Mouse (Mus musculus): ENCODE measurements around the gene Usp19. TPM values are rescaled to one million over a fixed set of nuclear protein-coding genes. Genes with fewer than 3 reads are reported as not detected.

Usp19 gene
- polyA plus RNA-seq, 1 experiment from 2014 or later, result 58.9 TPM

DNA sequence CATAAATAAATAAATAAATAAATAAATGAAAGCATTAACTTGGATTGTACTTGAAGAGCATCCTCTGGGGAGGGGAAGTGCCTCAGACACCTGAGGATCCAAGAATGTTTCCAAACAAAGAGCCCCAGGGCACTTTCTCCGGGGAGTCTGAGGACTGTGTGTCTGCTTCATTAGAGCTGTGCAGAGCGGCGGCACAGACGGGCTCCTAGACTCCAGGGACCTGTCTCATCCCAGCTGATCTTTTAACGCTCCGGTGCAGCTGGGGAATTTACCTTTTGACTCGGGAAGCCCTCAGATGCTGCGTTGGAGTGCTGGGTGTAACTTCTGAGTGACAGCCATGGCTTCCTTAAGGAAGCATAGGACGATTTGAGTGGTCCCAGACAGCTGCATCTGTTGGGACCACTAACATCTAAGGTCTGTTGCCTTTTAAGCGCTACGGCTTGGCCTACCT is 29.2 kb upstream of the Usp19 start, which contains the start of gene Klhdc8b:
Klhdc8b (minus strand) TSS at position 401 of the 451 bp plus-strand sequence.
- peak; percentile 33 for DNase-seq (ENCODE audit: low spot score)
- H3K27ac ChIP-seq (ENCODE audit: low read depth, low read length), result peak within 1 kb of the TSS; percentile 76
- peak; percentile 44; the same call in 1 of the 2 replicates for ATAC-seq (ENCODE audit: low FRiP score)
- H3K9me3 ChIP-seq (ENCODE audit: control insufficient read depth, low read length), result no peaks in the 10 kb centered on the region
- no peaks in the 10 kb centered on the region for H3K27me3 ChIP-seq (ENCODE audit: control insufficient read depth, insufficient read depth, low read length)
- H3K4me1 ChIP-seq (replicated peaks; ENCODE audit: control insufficient read depth, insufficient read depth, low read length), result peaks cover 3% of the 10 kb centered on the region; the same call in 1 of the 2 replicates
- peak within 1 kb of the TSS; percentile 89 for H3K4me2 ChIP-seq (replicated peaks; ENCODE audit: low read depth, low read length)
- peaks cover 8% of the 10 kb centered on the region; the same call in 1 of the 2 replicates for H3K36me3 ChIP-seq (ENCODE audit: control insufficient read depth, insufficient read depth, low read length)
- 24% methylated on average over 11 of the region's 11 CpGs for WGBS
- H3K4me3 ChIP-seq (ENCODE audit: low read depth, low read length), result peak within 1 kb of the TSS; percentile 98
- H3K9ac ChIP-seq (ENCODE audit: low read depth, low read length), result peak within 1 kb of the TSS; percentile 91

DNA sequence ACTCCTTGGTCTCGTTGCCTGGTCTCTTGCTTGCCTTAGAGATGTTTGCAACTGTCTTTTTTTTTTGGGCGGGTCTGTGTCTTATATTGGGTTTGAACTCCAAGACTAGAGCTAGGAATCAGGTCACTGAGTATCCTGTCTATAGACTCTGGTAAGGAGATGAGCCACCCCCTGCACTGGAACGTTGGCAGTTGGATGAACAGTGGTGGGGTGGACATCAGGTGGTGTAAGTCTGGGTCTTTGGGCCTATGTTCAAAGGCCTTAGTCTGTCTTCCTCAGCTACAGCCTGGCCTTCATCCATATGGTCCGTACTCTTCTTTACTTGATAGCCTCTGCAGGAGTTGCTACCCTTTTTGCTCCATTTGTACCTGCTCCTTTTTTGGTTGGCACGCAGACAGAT is 28.7 kb upstream of the Usp19 start:
- Histone ChIP-seq H3K4me2 (replicated peaks; ENCODE audit: low read depth, low read length) (peak overlapping the region; percentile 89), H3K4me1 (replicated peaks; ENCODE audit: control insufficient read depth, insufficient read depth, low read length) (peaks cover 3% of the 10 kb centered on the region; the same call in 1 of the 2 replicates), H3K27ac (ENCODE audit: low read depth, low read length) (no peak overlapping the region), H3K27me3 (ENCODE audit: control insufficient read depth, insufficient read depth, low read length) (no peaks in the 10 kb centered on the region), H3K9me3 (ENCODE audit: control insufficient read depth, low read length) (no peaks in the 10 kb centered on the region), H3K4me3 (ENCODE audit: low read depth, low read length) (peak overlapping the region; percentile 98; the same call in 1 of the 2 replicates), H3K9ac (ENCODE audit: low read depth, low read length) (no peak overlapping the region), H3K36me3 (ENCODE audit: control insufficient read depth, insufficient read depth, low read length) (peaks cover 8% of the 10 kb centered on the region; the same call in 1 of the 2 replicates)
- 91% methylated on average over 5 of the region's 5 CpGs for WGBS
- DNase-seq (ENCODE audit: low spot score), result no peak
- no peak for ATAC-seq (ENCODE audit: low FRiP score)

DNA sequence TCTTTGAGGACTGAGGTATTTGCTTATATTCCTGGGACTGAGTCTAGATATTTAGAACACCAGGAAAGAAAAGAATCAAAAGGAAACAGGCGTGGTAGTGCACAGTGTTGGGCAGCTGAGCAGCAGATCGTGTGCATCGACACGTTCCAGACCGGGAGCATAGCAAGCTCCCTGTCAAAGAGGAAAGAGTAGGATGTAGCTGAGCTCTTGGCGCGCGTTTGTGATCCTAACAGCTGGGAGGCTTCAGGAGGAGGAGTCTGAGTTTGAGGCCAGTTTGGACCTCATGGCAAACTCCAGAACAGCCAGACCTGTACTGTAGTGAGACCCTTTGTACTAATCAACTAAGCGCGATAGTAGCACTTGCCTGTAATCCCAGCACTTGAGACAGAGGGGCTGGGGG is 28.2 kb upstream of the Usp19 start:
- H3K9ac ChIP-seq (ENCODE audit: low read depth, low read length), result no peak overlapping the region
- peaks cover 8% of the 10 kb centered on the region; the same call in 1 of the 2 replicates for H3K36me3 ChIP-seq (ENCODE audit: control insufficient read depth, insufficient read depth, low read length)
- DNase-seq (ENCODE audit: low spot score) (no peak), ATAC-seq (ENCODE audit: low FRiP score) (no peak)
- H3K4me3 ChIP-seq (ENCODE audit: low read depth, low read length), result no peak overlapping the region
- WGBS, result 94% methylated on average over 10 of the region's 10 CpGs
- no peaks in the 10 kb centered on the region for H3K9me3 ChIP-seq (ENCODE audit: control insufficient read depth, low read length)
- no peak overlapping the region for H3K4me2 ChIP-seq (replicated peaks; ENCODE audit: low read depth, low read length)
- H3K27me3 ChIP-seq (ENCODE audit: control insufficient read depth, insufficient read depth, low read length), result no peaks in the 10 kb centered on the region
- H3K27ac ChIP-seq (ENCODE audit: low read depth, low read length), result no peak overlapping the region
- H3K4me1 ChIP-seq (replicated peaks; ENCODE audit: control insufficient read depth, insufficient read depth, low read length), result peaks cover 3% of the 10 kb centered on the region; the same call in 1 of the 2 replicates

- DNase-seq (ENCODE audit: low spot score) (no peak), ATAC-seq (ENCODE audit: low FRiP score) (no peak)
- Histone ChIP-seq H3K9me3 (ENCODE audit: control insufficient read depth, low read length) (no peaks in the 10 kb centered on the region), H3K27ac (ENCODE audit: low read depth, low read length) (no peak overlapping the region), H3K4me1 (replicated peaks; ENCODE audit: control insufficient read depth, insufficient read depth, low read length) (peaks cover 3% of the 10 kb centered on the region; the same call in 1 of the 2 replicates), H3K9ac (ENCODE audit: low read depth, low read length) (no peak overlapping the region), H3K4me3 (ENCODE audit: low read depth, low read length) (no peak overlapping the region), H3K36me3 (ENCODE audit: control insufficient read depth, insufficient read depth, low read length) (peaks cover 8% of the 10 kb centered on the region; the same call in 1 of the 2 replicates), H3K27me3 (ENCODE audit: control insufficient read depth, insufficient read depth, low read length) (no peaks in the 10 kb centered on the region), H3K4me2 (replicated peaks; ENCODE audit: low read depth, low read length) (no peak overlapping the region)
- WGBS, result 97% methylated on average over 9 of the region's 9 CpGs
These were observed 26.7 kb upstream of the Usp19 start for GRCm38 (mm10) chr9:108463713-108464112.

DNA sequence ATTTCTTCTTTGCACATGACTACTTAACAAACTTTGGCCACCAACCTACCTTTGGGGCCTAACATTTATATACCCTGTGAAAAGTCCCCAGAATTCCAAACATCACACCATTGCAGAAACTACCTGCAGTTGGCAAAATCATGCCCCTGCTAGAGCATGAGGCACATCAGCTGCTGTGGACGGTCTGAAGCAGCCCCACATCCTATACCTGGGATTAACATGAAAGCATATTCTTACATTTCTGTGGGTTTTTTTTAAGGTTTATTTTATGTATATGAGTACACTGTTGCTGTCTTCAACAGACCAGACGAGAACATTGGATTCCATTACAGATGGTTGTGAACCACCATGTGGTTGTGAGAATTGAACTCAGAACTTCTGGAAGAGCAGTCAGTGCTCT is 24.2 kb upstream of the Usp19 start:
- Histone ChIP-seq H3K27ac (ENCODE audit: low read depth, low read length) (no peak overlapping the region), H3K9me3 (ENCODE audit: control insufficient read depth, low read length) (no peaks in the 10 kb centered on the region), H3K36me3 (ENCODE audit: control insufficient read depth, insufficient read depth, low read length) (peaks cover 8% of the 10 kb centered on the region; the same call in 1 of the 2 replicates), H3K27me3 (ENCODE audit: control insufficient read depth, insufficient read depth, low read length) (no peaks in the 10 kb centered on the region), H3K9ac (ENCODE audit: low read depth, low read length) (no peak overlapping the region), H3K4me3 (ENCODE audit: low read depth, low read length) (no peak overlapping the region), H3K4me1 (replicated peaks; ENCODE audit: control insufficient read depth, insufficient read depth, low read length) (peaks cover 3% of the 10 kb centered on the region; the same call in 1 of the 2 replicates), H3K4me2 (replicated peaks; ENCODE audit: low read depth, low read length) (no peak overlapping the region)
- DNase-seq (ENCODE audit: low spot score), result no peak
- WGBS, result 95% methylated on average over 2 of the region's 2 CpGs
- ATAC-seq (ENCODE audit: low FRiP score), result no peak

GRCm38 (mm10) chr9:108469430-108469829 is 21.0 kb upstream of the Usp19 start:
- H3K4me1 ChIP-seq (replicated peaks; ENCODE audit: control insufficient read depth, insufficient read depth, low read length), result no peaks in the 10 kb centered on the region
- no peak for ATAC-seq (ENCODE audit: low FRiP score)
- H3K4me3 ChIP-seq (ENCODE audit: low read depth, low read length), result no peak overlapping the region
- H3K36me3 ChIP-seq (ENCODE audit: control insufficient read depth, insufficient read depth, low read length), result no peaks in the 10 kb centered on the region; the same call in 1 of the 2 replicates
- no peak overlapping the region for H3K4me2 ChIP-seq (replicated peaks; ENCODE audit: low read depth, low read length)
- no peak for DNase-seq (ENCODE audit: low spot score)
- no peaks in the 10 kb centered on the region for H3K9me3 ChIP-seq (ENCODE audit: control insufficient read depth, low read length)
- no peak overlapping the region for H3K9ac ChIP-seq (ENCODE audit: low read depth, low read length)
- H3K27ac ChIP-seq (ENCODE audit: low read depth, low read length), result no peak overlapping the region
- WGBS, result 82% methylated on average over 5 of the region's 5 CpGs
- no peaks in the 10 kb centered on the region for H3K27me3 ChIP-seq (ENCODE audit: control insufficient read depth, insufficient read depth, low read length)

DNA sequence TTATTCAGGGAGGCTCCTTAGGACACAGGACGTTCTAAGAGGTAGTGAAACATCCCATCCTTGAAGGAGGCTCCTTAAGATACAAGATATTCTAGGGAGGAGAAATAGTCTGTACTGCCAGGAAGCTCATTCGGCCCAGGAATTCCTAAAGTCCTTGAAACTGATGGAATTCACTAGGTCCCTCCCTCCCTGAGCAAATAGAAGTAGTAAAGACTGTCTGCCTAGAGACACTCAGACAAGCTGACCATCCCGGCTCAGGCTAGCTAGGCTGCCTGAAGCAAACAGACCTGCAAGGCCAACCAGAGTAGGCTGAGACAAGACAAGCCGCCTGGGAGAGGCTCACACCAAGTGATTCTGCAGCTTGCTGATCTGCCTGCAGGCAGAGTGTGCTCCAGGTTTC is 20.6 kb upstream of the Usp19 start:
- DNase-seq (ENCODE audit: low spot score) (no peak), ATAC-seq (ENCODE audit: low FRiP score) (no peak)
- H3K4me1 ChIP-seq (replicated peaks; ENCODE audit: control insufficient read depth, insufficient read depth, low read length), result no peaks in the 10 kb centered on the region
- no peak overlapping the region for H3K4me2 ChIP-seq (replicated peaks; ENCODE audit: low read depth, low read length)
- WGBS, result 85% methylated on average over 4 of the region's 4 CpGs
- H3K9me3 ChIP-seq (ENCODE audit: control insufficient read depth, low read length), result no peaks in the 10 kb centered on the region
- no peaks in the 10 kb centered on the region for H3K27me3 ChIP-seq (ENCODE audit: control insufficient read depth, insufficient read depth, low read length)
- no peaks in the 10 kb centered on the region; the same call in 1 of the 2 replicates for H3K36me3 ChIP-seq (ENCODE audit: control insufficient read depth, insufficient read depth, low read length)
- no peak overlapping the region for H3K27ac ChIP-seq (ENCODE audit: low read depth, low read length)
- H3K4me3 ChIP-seq (ENCODE audit: low read depth, low read length), result no peak overlapping the region
- H3K9ac ChIP-seq (ENCODE audit: low read depth, low read length), result no peak overlapping the region

DNA sequence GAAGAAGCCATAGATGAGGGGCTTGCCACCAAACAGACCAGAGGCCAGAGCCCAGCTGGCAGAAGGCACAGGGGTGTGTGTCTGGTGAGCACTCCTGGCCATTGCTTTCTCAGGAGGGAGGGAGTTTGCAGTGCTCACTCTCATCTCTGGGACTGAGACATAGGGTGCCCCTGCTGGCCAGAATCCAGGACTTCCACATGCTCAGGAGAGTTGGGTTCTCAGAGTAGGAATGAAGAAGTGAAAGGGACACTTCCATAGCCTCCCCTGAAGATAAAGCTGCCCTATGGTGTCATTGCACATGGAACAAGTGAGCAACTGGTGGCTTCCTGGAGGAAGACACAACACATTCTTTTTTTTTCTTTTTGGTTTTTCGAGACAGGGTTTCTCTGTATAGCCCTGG is 15.9 kb upstream of the Usp19 start:
- 54% methylated on average over 1 of the region's 1 CpGs for WGBS
- ATAC-seq (ENCODE audit: low FRiP score), result no peak
- DNase-seq (ENCODE audit: low spot score), result no peak

GRCm38 (mm10) chr9:108478638-108479156 is 11.7 kb upstream of the Usp19 start:
- H3K9me3 ChIP-seq (ENCODE audit: control insufficient read depth, low read length), result no peaks in the 10 kb centered on the region
- no peaks in the 10 kb centered on the region for H3K27me3 ChIP-seq (ENCODE audit: control insufficient read depth, insufficient read depth, low read length)
- peak overlapping the region; percentile 51 for H3K4me2 ChIP-seq (replicated peaks; ENCODE audit: low read depth, low read length)
- under 1% methylated on average over 20 of the region's 20 CpGs for WGBS
- H3K9ac ChIP-seq (ENCODE audit: low read depth, low read length), result peak overlapping the region; percentile 31; the same call in 1 of the 2 replicates
- H3K36me3 ChIP-seq (ENCODE audit: control insufficient read depth, insufficient read depth, low read length), result no peaks in the 10 kb centered on the region
- peak overlapping the region; percentile 34 for H3K4me3 ChIP-seq (ENCODE audit: low read depth, low read length)
- ATAC-seq (ENCODE audit: low FRiP score) (peak; percentile 70; the same call in 1 of the 2 replicates), DNase-seq (ENCODE audit: low spot score) (peak; percentile 85)
- H3K27ac ChIP-seq (ENCODE audit: low read depth, low read length), result 0 out of 2 replicates have a peak overlapping the region, but pooled peaks have one; percentile 14
- peaks cover 3% of the 10 kb centered on the region; the same call in 1 of the 2 replicates for H3K4me1 ChIP-seq (replicated peaks; ENCODE audit: control insufficient read depth, insufficient read depth, low read length)

More for the DNA sequence above, 15.9 kb upstream of the Usp19 start:
- no peaks in the 10 kb centered on the region for H3K36me3 ChIP-seq (ENCODE audit: control insufficient read depth, insufficient read depth, low read length)
- no peaks in the 10 kb centered on the region for H3K27me3 ChIP-seq (ENCODE audit: control insufficient read depth, insufficient read depth, low read length)
- H3K9me3 ChIP-seq (ENCODE audit: control insufficient read depth, low read length), result no peaks in the 10 kb centered on the region
- H3K4me2 ChIP-seq (replicated peaks; ENCODE audit: low read depth, low read length), result no peak overlapping the region
- no peaks in the 10 kb centered on the region; the same call in 1 of the 2 replicates for H3K4me1 ChIP-seq (replicated peaks; ENCODE audit: control insufficient read depth, insufficient read depth, low read length)
- H3K9ac ChIP-seq (ENCODE audit: low read depth, low read length), result no peak overlapping the region
- no peak overlapping the region for H3K4me3 ChIP-seq (ENCODE audit: low read depth, low read length)
- no peak overlapping the region for H3K27ac ChIP-seq (ENCODE audit: low read depth, low read length)

Measured in hindbrain, embryonic 11.5 days (tissue).